Mouse (Mus musculus) midbrain, embryonic 11.5 days (tissue): ENCODE results near the gene Syn2. TPM values are rescaled to one million over a fixed set of nuclear protein-coding genes. Genes with fewer than 3 reads are reported as not detected.

Source experiments
- ATAC-seq: fragments of 200-750 bp; cut with Nextera tagmentation; 2 replicates; pipeline ENCODE4 v1.8.0; 2017; ENCODE audit warnings: moderate TSS enrichment, moderate library complexity; ENCODE audit not compliant: low FRiP score
- DNase-seq: peaks from one replicate; pipeline ENCODE4 v3.0.0; 2015; ENCODE audit warnings: low spot score; ENCODE audit errors: missing footprints
- H3K27ac ChIP-seq: fragments of 300-500 bp; sonication (generic); 2 replicates; pipeline ENCODE4 v1.5.1; 2014; ENCODE audit warnings: low read depth, low read length
- H3K27me3 ChIP-seq: fragments of 300-500 bp; sonication (generic); 2 replicates; pipeline ENCODE4 v1.6.1; 2014; ENCODE audit warnings: mild to moderate bottlenecking, low read length, moderate library complexity, mixed read lengths; ENCODE audit not compliant: control insufficient read depth, insufficient read depth
- H3K36me3 ChIP-seq: fragments of 300-500 bp; sonication (generic); 2 replicates; pipeline ENCODE4 v1.6.1; 2014; ENCODE audit warnings: mild to moderate bottlenecking, low read length, moderate library complexity, mixed read lengths; ENCODE audit not compliant: control insufficient read depth, insufficient read depth
- H3K4me1 ChIP-seq: fragments of 300-500 bp; sonication (generic); 2 replicates; pipeline ENCODE4 v1.6.1; 2014; ENCODE audit warnings: low read length; ENCODE audit not compliant: control insufficient read depth, insufficient read depth
- H3K4me2 ChIP-seq: fragments of 300-500 bp; sonication (generic); 2 replicates; pipeline ENCODE4 v1.6.1; 2014; ENCODE audit warnings: mild to moderate bottlenecking, moderate library complexity
- H3K4me3 ChIP-seq: fragments of 300-500 bp; sonication (generic); 2 replicates; pipeline ENCODE4 v1.5.1; 2014; ENCODE audit warnings: low read depth, low read length
- H3K9ac ChIP-seq: fragments of 300-500 bp; sonication (generic); 2 replicates; pipeline ENCODE4 v1.6.1; 2014; ENCODE audit warnings: low read length
- H3K9me3 ChIP-seq: fragments of 300-500 bp; sonication (generic); 2 replicates; pipeline ENCODE4 v1.6.1; 2016; ENCODE audit warnings: low read length; ENCODE audit not compliant: control insufficient read depth
- WGBS: fragments of 180-500 bp; shearing (Covaris S2); extraction: QIAGEN DNeasy Blood & Tissue Kit; methylation state at CpG from one replicate; pipeline ENCODE4 v1.1.7; 2014; 5-methylcytosine and 5-hydroxymethylcytosine counted together
- polyA plus RNA-seq: library from polyadenylated mRNA; unstranded; fragments of >200 nt; fragmentation: Nextera tagmentation; extraction: Ambion mirVana; gene quantifications from 2 replicates; pipeline ENCODE4 v1.2.1, GENCODE M21; 2014

Gene Syn2
- polyA plus RNA-seq, 1 experiment from 2014 or later: 2.7 TPM

GRCm38 (mm10) chr6:115251531-115251985, 116.9 kb downstream of the Syn2 start:
- Histone ChIP-seq H3K27ac (no peak overlapping the region), H3K9ac (no peak overlapping the region), H3K9me3 (no peaks in the 10 kb centered on the region), H3K4me3 (no peak overlapping the region), H3K36me3 (no peaks in the 10 kb centered on the region), H3K4me2 (peak overlapping the region; percentile 19; the same call in 1 of the 2 replicates), H3K4me1 (peaks cover 15% of the 10 kb centered on the region), H3K27me3 (no peaks in the 10 kb centered on the region)
- DNase-seq: no peak
- WGBS: 3% methylated on average over 13 of the region's 13 CpGs
- no peak; the same call in 1 of the 2 replicates for ATAC-seq

GRCm38 (mm10) chr6:115252099-115252873, 117.6 kb downstream of the Syn2 start, which contains the start of gene Timp4:
Timp4 (minus strand) TSS chr6:115252205.
- WGBS: 18% methylated on average over 7 of the region's 10 CpGs
- Histone ChIP-seq H3K4me2 (peak within 1 kb of the TSS; percentile 19; the same call in 1 of the 2 replicates), H3K27ac (no peak within 1 kb of the TSS), H3K36me3 (no peaks in the 10 kb centered on the region), H3K4me1 (peaks cover 15% of the 10 kb centered on the region), H3K27me3 (no peaks in the 10 kb centered on the region), H3K9ac (no peak within 1 kb of the TSS), H3K4me3 (no peak within 1 kb of the TSS), H3K9me3 (no peaks in the 10 kb centered on the region)
- no peak for ATAC-seq
- DNase-seq: peak; percentile 35

- ATAC-seq (no peak), DNase-seq (no peak)
- WGBS: 84% methylated on average over 3 of the region's 3 CpGs
- Histone ChIP-seq H3K9ac (no peak overlapping the region), H3K36me3 (no peaks in the 10 kb centered on the region), H3K4me2 (no peak overlapping the region), H3K9me3 (no peaks in the 10 kb centered on the region), H3K4me3 (no peak overlapping the region), H3K4me1 (peaks cover 10% of the 10 kb centered on the region), H3K27ac (no peak overlapping the region), H3K27me3 (no peaks in the 10 kb centered on the region)
These were observed 120.5 kb downstream of the Syn2 start for GRCm38 (mm10) chr6:115255171-115255570.

GRCm38 (mm10) chr6:115260507-115260906, 125.8 kb downstream of the Syn2 start:
- no peaks in the 10 kb centered on the region for H3K36me3 ChIP-seq
- no peaks in the 10 kb centered on the region for H3K27me3 ChIP-seq
- no peak overlapping the region for H3K27ac ChIP-seq
- 90% methylated on average over 3 of the region's 3 CpGs for WGBS
- no peaks in the 10 kb centered on the region for H3K9me3 ChIP-seq
- peak; percentile 49 for DNase-seq
- no peaks in the 10 kb centered on the region for H3K4me1 ChIP-seq
- no peak overlapping the region for H3K4me2 ChIP-seq
- ATAC-seq: no peak
- no peak overlapping the region for H3K4me3 ChIP-seq
- no peak overlapping the region for H3K9ac ChIP-seq

GRCm38 (mm10) chr6:115266791-115267190, 132.1 kb downstream of the Syn2 start:
- no peaks in the 10 kb centered on the region for H3K36me3 ChIP-seq
- no peaks in the 10 kb centered on the region for H3K9me3 ChIP-seq
- no peak overlapping the region for H3K4me3 ChIP-seq
- H3K4me2 ChIP-seq: no peak overlapping the region
- DNase-seq: no peak
- no peak overlapping the region for H3K9ac ChIP-seq
- peaks cover 3% of the 10 kb centered on the region; the same call in 1 of the 2 replicates for H3K4me1 ChIP-seq
- no peaks in the 10 kb centered on the region for H3K27me3 ChIP-seq
- no peak overlapping the region for H3K27ac ChIP-seq
- WGBS: 88% methylated on average over 5 of the region's 5 CpGs
- ATAC-seq: no peak

GRCm38 (mm10) chr6:115267916-115268315, 133.2 kb downstream of the Syn2 start:
- Histone ChIP-seq H3K4me1 (peaks cover 3% of the 10 kb centered on the region; the same call in 1 of the 2 replicates), H3K27ac (no peak overlapping the region), H3K9me3 (no peaks in the 10 kb centered on the region), H3K27me3 (no peaks in the 10 kb centered on the region), H3K4me3 (no peak overlapping the region), H3K4me2 (no peak overlapping the region), H3K36me3 (no peaks in the 10 kb centered on the region), H3K9ac (no peak overlapping the region)
- ATAC-seq: peak; percentile 65; the same call in 1 of the 2 replicates
- DNase-seq: peak; percentile 94
- 52% methylated on average over 2 of the region's 2 CpGs for WGBS

GRCm38 (mm10) chr6:115268551-115269385, 134.1 kb downstream of the Syn2 start:
- DNase-seq: peak; percentile 66
- H3K4me2 ChIP-seq: no peak overlapping the region
- WGBS: 87% methylated on average over 10 of the region's 10 CpGs
- peaks cover 3% of the 10 kb centered on the region; the same call in 1 of the 2 replicates for H3K4me1 ChIP-seq
- no peaks in the 10 kb centered on the region for H3K27me3 ChIP-seq
- no peak overlapping the region for H3K27ac ChIP-seq
- ATAC-seq: no peak
- H3K36me3 ChIP-seq: no peaks in the 10 kb centered on the region
- H3K9ac ChIP-seq: no peak overlapping the region
- no peaks in the 10 kb centered on the region for H3K9me3 ChIP-seq
- no peak overlapping the region for H3K4me3 ChIP-seq

GRCm38 (mm10) chr6:115269561-115269960, 134.9 kb downstream of the Syn2 start:
- ATAC-seq (no peak), DNase-seq (peak; percentile 17)
- Histone ChIP-seq H3K27ac (no peak overlapping the region), H3K27me3 (no peaks in the 10 kb centered on the region), H3K4me2 (no peak overlapping the region), H3K36me3 (no peaks in the 10 kb centered on the region), H3K9me3 (no peaks in the 10 kb centered on the region), H3K4me1 (peaks cover 3% of the 10 kb centered on the region; the same call in 1 of the 2 replicates), H3K9ac (no peak overlapping the region), H3K4me3 (no peak overlapping the region)
- 74% methylated on average over 5 of the region's 5 CpGs for WGBS

- Histone ChIP-seq H3K9me3 (no peaks in the 10 kb centered on the region), H3K4me1 (peaks cover 3% of the 10 kb centered on the region; the same call in 1 of the 2 replicates), H3K27me3 (no peaks in the 10 kb centered on the region), H3K36me3 (no peaks in the 10 kb centered on the region), H3K4me3 (no peak overlapping the region), H3K4me2 (no peak overlapping the region), H3K9ac (no peak overlapping the region), H3K27ac (no peak overlapping the region)
- 74% methylated on average over 2 of the region's 2 CpGs for WGBS
- no peak for DNase-seq
- ATAC-seq: no peak
These were observed 135.4 kb downstream of the Syn2 start for GRCm38 (mm10) chr6:115270085-115270484.
